Mouse (Mus musculus): ENCODE data around the gene Spz1. TPM values are rescaled to one million over a fixed set of nuclear protein-coding genes. Genes with fewer than 3 reads are reported as not detected.

The Spz1 gene
- polyA plus RNA-seq, 1 experiment from 2014 or later = not detected

DNA sequence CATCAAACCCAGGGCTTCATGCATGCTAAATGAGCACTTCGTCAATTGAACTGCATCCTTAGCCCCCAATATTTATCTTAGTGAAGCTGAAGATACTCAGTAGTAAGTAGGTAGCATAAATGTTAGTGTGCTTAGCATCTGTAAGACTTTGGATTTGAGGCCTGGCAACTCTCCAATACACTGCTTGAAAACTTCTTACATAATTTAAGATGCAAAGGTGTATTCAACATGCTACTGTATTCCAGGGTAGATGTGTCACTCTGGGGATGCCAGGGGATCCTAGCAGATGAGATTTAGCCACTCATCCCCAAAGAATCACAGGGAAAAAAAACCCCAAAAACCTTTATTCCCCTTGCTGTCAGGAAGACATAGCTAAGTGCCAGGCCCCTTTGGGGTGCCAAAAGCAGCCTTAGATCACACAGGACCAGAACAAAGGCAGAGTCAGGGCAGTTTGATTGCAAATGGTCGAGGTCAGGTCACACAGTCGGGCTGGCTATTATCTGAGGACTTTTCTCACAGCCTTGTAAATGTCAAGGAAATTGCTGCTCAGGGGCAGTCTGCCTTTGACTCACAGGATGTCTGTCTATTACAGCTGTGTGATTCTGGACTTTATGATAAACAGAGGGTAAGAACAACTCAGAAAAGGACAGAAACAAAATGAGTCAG is 17.9 kb upstream of the Spz1 start:
- DNase-seq = no peak
- TF ChIP-seq CTCF (IDR thresholded peaks at IDR 0.05; ENCODE audit: low read depth) = no peak
- TF ChIP-seq EP300 (IDR thresholded peaks at IDR 0.05; ENCODE audit: low read depth) = no peak
- no peaks in the 10 kb centered on the region for H3K9me3 ChIP-seq (ENCODE audit: low read length)
- H3K4me3 ChIP-seq (ENCODE audit: low read depth, low read length) = no peak overlapping the region
- peak overlapping the region; percentile 77; the same call in 1 of the 2 replicates for H3K27ac ChIP-seq (ENCODE audit: low read depth)
- no peaks in the 10 kb centered on the region for H3K27me3 ChIP-seq (ENCODE audit: insufficient read depth, low read length)
- no peaks in the 10 kb centered on the region for H3K36me3 ChIP-seq (replicated peaks; ENCODE audit: insufficient read depth, low read length)
- ATAC-seq = no peak
- WGBS (ENCODE audit: insufficient replicate concordance) = 34% methylated on average over 3 of the region's 3 CpGs
- H3K4me2 ChIP-seq (ENCODE audit: low read depth, low read length) = peak overlapping the region; percentile 52; the same call in 1 of the 2 replicates
- no peak overlapping the region for H3K9ac ChIP-seq (replicated peaks)
- peaks cover 24% of the 10 kb centered on the region for H3K4me1 ChIP-seq (ENCODE audit: insufficient read depth)

DNA sequence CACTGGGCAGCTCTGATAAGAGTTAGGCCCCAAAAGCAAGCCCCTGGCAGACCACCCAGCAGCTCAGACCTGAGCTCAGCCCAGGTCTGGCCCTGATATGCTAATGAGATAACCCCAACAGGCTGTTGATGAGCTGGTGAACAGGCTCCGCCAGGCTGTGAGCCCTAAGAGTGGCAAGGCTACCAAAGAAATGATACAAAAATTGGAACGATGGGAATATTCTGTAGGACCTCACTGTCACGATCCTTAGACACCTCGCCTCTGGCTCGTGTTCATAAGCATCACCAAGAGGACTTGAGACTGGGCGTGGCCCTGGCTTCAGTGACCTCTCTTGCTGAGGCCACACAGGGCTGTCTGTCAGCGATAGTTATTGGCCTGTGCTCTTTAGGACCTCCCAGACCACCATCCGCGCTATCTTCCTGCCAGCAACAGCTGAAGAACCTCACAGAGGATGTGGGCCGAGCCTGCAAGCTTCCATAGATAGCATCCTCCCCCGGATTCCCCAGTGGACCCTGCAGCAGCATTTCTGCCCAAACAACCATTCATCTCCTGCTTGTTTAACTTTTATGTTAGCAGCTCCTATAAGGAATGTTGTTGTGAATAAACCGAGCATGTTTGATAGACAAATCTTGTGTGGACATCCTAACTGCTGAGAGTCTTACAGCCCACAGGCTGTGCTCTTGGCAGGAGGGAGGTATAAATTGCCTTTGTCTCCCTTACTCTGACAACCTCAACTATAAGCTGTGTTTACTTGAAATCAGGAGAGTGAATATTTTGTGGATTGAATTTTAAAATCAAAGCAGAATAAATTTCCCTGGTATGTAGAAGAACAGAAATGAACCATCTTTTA is 17.0 kb upstream of the Spz1 start:
- Histone ChIP-seq H3K36me3 (replicated peaks; ENCODE audit: insufficient read depth, low read length) (no peaks in the 10 kb centered on the region), H3K4me3 (ENCODE audit: low read depth, low read length) (no peak overlapping the region), H3K27me3 (ENCODE audit: insufficient read depth, low read length) (no peaks in the 10 kb centered on the region), H3K4me1 (ENCODE audit: insufficient read depth) (peaks cover 24% of the 10 kb centered on the region), H3K4me2 (ENCODE audit: low read depth, low read length) (peak overlapping the region; percentile 52), H3K27ac (ENCODE audit: low read depth) (peak overlapping the region; percentile 77), H3K9ac (replicated peaks) (no peak overlapping the region), H3K9me3 (ENCODE audit: low read length) (no peaks in the 10 kb centered on the region)
- peak; percentile 69 for DNase-seq
- TF ChIP-seq CTCF (IDR thresholded peaks at IDR 0.05; ENCODE audit: low read depth) (no peak), EP300 (IDR thresholded peaks at IDR 0.05; ENCODE audit: low read depth) (peak; percentile 76)
- WGBS (ENCODE audit: insufficient replicate concordance) = 29% methylated on average over 12 of the region's 12 CpGs
- peak; percentile 91 for ATAC-seq

DNA sequence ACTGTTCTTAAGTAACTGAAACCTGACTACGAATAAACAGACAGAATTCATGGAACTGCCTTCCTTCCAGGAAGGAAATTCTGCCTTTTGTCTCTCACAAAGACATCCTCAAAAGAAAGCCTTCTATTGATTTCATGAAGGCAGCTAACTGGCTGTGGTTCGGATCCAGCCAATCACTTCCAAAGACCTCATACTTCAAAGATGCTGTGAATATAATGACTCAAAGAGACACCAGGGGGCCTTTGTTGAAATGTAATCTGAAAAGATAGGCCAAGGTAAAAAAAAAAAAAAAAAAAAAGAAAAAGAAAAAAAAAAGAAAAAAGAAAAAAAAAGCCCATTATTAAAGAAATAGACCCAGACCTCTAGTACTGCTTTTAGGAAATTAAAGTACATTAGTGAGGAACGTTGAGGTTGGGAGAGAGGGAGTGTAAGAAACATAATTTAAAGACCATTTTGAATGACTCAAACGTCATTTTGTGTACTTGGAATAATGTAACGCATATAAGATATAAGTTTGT is 16.4 kb upstream of the Spz1 start:
- H3K27me3 ChIP-seq (ENCODE audit: insufficient read depth, low read length) = no peaks in the 10 kb centered on the region
- no peak overlapping the region for H3K4me3 ChIP-seq (ENCODE audit: low read depth, low read length)
- DNase-seq = peak; percentile 8
- peak overlapping the region; percentile 52 for H3K4me2 ChIP-seq (ENCODE audit: low read depth, low read length)
- no peaks in the 10 kb centered on the region for H3K36me3 ChIP-seq (replicated peaks; ENCODE audit: insufficient read depth, low read length)
- H3K9ac ChIP-seq (replicated peaks) = no peak overlapping the region
- ATAC-seq = no peak
- TF ChIP-seq EP300 (IDR thresholded peaks at IDR 0.05; ENCODE audit: low read depth) = no peak
- no peak for TF ChIP-seq CTCF (IDR thresholded peaks at IDR 0.05; ENCODE audit: low read depth)
- peaks cover 24% of the 10 kb centered on the region for H3K4me1 ChIP-seq (ENCODE audit: insufficient read depth)
- H3K9me3 ChIP-seq (ENCODE audit: low read length) = no peaks in the 10 kb centered on the region
- H3K27ac ChIP-seq (ENCODE audit: low read depth) = peak overlapping the region; percentile 77
- 45% methylated on average over 5 of the region's 5 CpGs for WGBS (ENCODE audit: insufficient replicate concordance)

GRCm38 (mm10) chr13:92591225-92591624 is 15.3 kb upstream of the Spz1 start:
- H3K4me1 ChIP-seq (ENCODE audit: insufficient read depth) = peaks cover 24% of the 10 kb centered on the region
- ATAC-seq = no peak

DNA sequence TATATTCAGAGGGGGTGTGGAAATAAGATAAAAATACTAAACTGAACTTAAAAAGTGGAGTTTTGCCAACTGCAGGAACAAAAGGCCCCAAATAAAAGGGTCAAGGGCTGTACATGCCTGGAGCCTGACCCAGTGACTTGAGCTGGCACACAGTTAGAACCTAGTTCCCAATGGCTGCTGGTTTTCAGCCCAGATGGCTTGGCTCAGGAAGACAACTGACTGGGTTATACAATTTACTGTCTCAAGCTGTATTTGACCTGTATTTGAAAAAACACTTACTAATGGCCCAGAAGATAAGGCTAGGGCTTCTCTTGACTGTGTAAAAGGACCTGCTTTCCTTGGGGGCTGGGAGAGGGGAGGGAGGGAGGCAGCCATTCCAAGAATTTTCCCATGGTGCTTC is 13.3 kb upstream of the Spz1 start:
- Histone ChIP-seq H3K36me3 (replicated peaks; ENCODE audit: insufficient read depth, low read length) (no peaks in the 10 kb centered on the region), H3K27ac (ENCODE audit: low read depth) (no peak overlapping the region; the same call in 1 of the 2 replicates), H3K27me3 (ENCODE audit: insufficient read depth, low read length) (no peaks in the 10 kb centered on the region), H3K9me3 (ENCODE audit: low read length) (no peaks in the 10 kb centered on the region), H3K4me1 (ENCODE audit: insufficient read depth) (peaks cover 13% of the 10 kb centered on the region; the same call in 1 of the 2 replicates), H3K4me3 (ENCODE audit: low read depth, low read length) (no peak overlapping the region), H3K4me2 (ENCODE audit: low read depth, low read length) (no peak overlapping the region), H3K9ac (replicated peaks) (no peak overlapping the region)
- no peak for TF ChIP-seq CTCF (IDR thresholded peaks at IDR 0.05; ENCODE audit: low read depth)
- no peak for TF ChIP-seq EP300 (IDR thresholded peaks at IDR 0.05; ENCODE audit: low read depth)
- DNase-seq = no peak
- no peak for ATAC-seq

More at GRCm38 (mm10) chr13:92591225-92591624, 15.3 kb upstream of the Spz1 start:
- TF ChIP-seq EP300 (IDR thresholded peaks at IDR 0.05; ENCODE audit: low read depth) (no peak), CTCF (IDR thresholded peaks at IDR 0.05; ENCODE audit: low read depth) (no peak)
- Histone ChIP-seq H3K4me2 (ENCODE audit: low read depth, low read length) (no peak overlapping the region), H3K27me3 (ENCODE audit: insufficient read depth, low read length) (no peaks in the 10 kb centered on the region), H3K9me3 (ENCODE audit: low read length) (no peaks in the 10 kb centered on the region), H3K9ac (replicated peaks) (no peak overlapping the region), H3K27ac (ENCODE audit: low read depth) (no peak overlapping the region), H3K4me3 (ENCODE audit: low read depth, low read length) (no peak overlapping the region), H3K36me3 (replicated peaks; ENCODE audit: insufficient read depth, low read length) (no peaks in the 10 kb centered on the region)
- WGBS (ENCODE audit: insufficient replicate concordance) = 59% methylated on average over 3 of the region's 3 CpGs
- DNase-seq = peak; percentile 5

- ATAC-seq (no peak), DNase-seq (no peak)
- Histone ChIP-seq H3K9me3 (ENCODE audit: low read length) (no peaks in the 10 kb centered on the region), H3K27me3 (ENCODE audit: insufficient read depth, low read length) (no peaks in the 10 kb centered on the region), H3K36me3 (replicated peaks; ENCODE audit: insufficient read depth, low read length) (no peaks in the 10 kb centered on the region), H3K27ac (ENCODE audit: low read depth) (no peak overlapping the region), H3K9ac (replicated peaks) (no peak overlapping the region), H3K4me1 (ENCODE audit: insufficient read depth) (peaks cover 11% of the 10 kb centered on the region; the same call in 1 of the 2 replicates), H3K4me2 (ENCODE audit: low read depth, low read length) (no peak overlapping the region), H3K4me3 (ENCODE audit: low read depth, low read length) (no peak overlapping the region)
- TF ChIP-seq EP300 (IDR thresholded peaks at IDR 0.05; ENCODE audit: low read depth) (no peak), CTCF (IDR thresholded peaks at IDR 0.05; ENCODE audit: low read depth) (no peak)
- WGBS (ENCODE audit: insufficient replicate concordance) = 57% methylated on average over 3 of the region's 3 CpGs
These were observed 12.7 kb upstream of the Spz1 start for GRCm38 (mm10) chr13:92588704-92589103.
